Mouse (Mus musculus) stomach, adult 2 months (tissue): ENCODE results near the gene Garem2. TPM values are rescaled to one million over a fixed set of nuclear protein-coding genes. Genes with fewer than 3 reads are reported as not detected.

ENCODE experiments used
- polyA plus RNA-seq: library from polyadenylated mRNA; depleted of rRNA; stranded (reverse); fragments of >200 nt; gene quantifications from 2 replicates; pipeline ENCODE4 v1.2.3, GENCODE M21; 2012; rRNA removed

Garem2 gene
- polyA plus RNA-seq = 0.01 and 0.02 TPM in 2 replicates

GRCm38 (mm10) chr5:30104841-30105667 lies at the start of gene Garem2:
Gene Garem2, plus strand, starts transcription at chr5:30105161.

GRCm38 (mm10) chr5:30072825-30073821 lies 31.8 kb upstream of the Garem2 start, which contains the start of gene Tyms:
Gene Tyms, minus strand, starts transcription at chr5:30073617.

GRCm38 (mm10) chr5:30105668-30106300 lies 823 bp downstream of the Garem2 start, which contains the start of gene 3110082J24Rik:
Gene 3110082J24Rik, minus strand, starts transcription at chr5:30106086.

GRCm38 (mm10) chr5:30154474-30155394 lies 49.8 kb downstream of the Garem2 start, which contains the start of the genes Hadha and Hadhb:
Gene Hadha, minus strand, starts transcription at chr5:30155162.
Gene Hadhb, plus strand, starts transcription at chr5:30155248.

Other genes with a start within 250 kb of the Garem2 start
- not detected in 2 replicates for gene Il6, start 92.0 kb upstream of the Garem2 start, polyA plus RNA-seq
- gene Tyms, start 31.5 kb upstream of the Garem2 start, polyA plus RNA-seq = 22.2 and 24.0 TPM in 2 replicates
- gene 3110082J24Rik, start 925 bp downstream of the Garem2 start, polyA plus RNA-seq = not detected in 2 replicates
- gene Hadha, start 50.0 kb downstream of the Garem2 start, polyA plus RNA-seq = 24.7 and 31.6 TPM in 2 replicates
- 15.9 and 19.5 TPM in 2 replicates for gene Hadhb, start 50.1 kb downstream of the Garem2 start, polyA plus RNA-seq
- gene Adgrf3, start 100.6 kb downstream of the Garem2 start, polyA plus RNA-seq = 0.11 TPM in 2 replicates
- gene Selenoi, start 127.4 kb downstream of the Garem2 start, polyA plus RNA-seq = 18.8 and 35.4 TPM in 2 replicates
- 0.04 and 0.34 TPM in 2 replicates for gene Drc1, start 176.2 kb downstream of the Garem2 start, polyA plus RNA-seq